Mouse (Mus musculus) testis, adult 2 months (tissue): ENCODE data around the gene Lmtk2.

Source experiments
- CTCF ChIP-seq: fragments of 200-500 bp; IDR thresholded peaks from 2 replicates; pipeline ENCODE4 v1.5.1; 2012; ENCODE audit warnings: low read depth, mild to moderate bottlenecking, inconsistent platforms, low read length, moderate library complexity; ENCODE audit not compliant: control insufficient read depth, insufficient read depth, insufficient replicate concordance
- POLR2A ChIP-seq: fragments of 200-500 bp; IDR thresholded peaks from 2 replicates; pipeline ENCODE4 v1.6.1; 2012; ENCODE audit warnings: low read depth, mild to moderate bottlenecking, inconsistent platforms, low read length, moderate library complexity; ENCODE audit not compliant: control insufficient read depth

DNA sequence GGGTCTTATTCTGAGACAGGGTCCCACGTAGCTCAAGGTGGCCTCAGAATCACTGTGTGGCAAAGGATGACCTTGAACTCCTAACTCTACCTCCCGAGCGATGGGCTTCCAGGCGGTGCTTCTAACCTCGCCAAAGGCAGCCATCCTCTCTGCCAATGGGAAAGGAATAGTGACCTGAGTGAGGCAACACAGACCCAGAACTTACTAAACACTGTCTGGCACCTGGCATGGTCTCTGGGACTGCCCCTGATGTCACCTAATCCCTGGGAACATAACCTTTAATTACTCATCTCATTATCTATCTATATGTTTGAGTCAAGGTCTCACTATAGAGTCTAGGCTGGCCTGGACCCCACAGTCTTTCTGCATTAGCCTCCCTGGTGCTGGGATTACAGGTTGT lies 119.7 kb downstream of the Lmtk2 start:
- no peak for TF ChIP-seq CTCF
- no peak for TF ChIP-seq POLR2A
